Mouse (Mus musculus): Measurements from ENCODE around the gene Cnp.

DNA sequence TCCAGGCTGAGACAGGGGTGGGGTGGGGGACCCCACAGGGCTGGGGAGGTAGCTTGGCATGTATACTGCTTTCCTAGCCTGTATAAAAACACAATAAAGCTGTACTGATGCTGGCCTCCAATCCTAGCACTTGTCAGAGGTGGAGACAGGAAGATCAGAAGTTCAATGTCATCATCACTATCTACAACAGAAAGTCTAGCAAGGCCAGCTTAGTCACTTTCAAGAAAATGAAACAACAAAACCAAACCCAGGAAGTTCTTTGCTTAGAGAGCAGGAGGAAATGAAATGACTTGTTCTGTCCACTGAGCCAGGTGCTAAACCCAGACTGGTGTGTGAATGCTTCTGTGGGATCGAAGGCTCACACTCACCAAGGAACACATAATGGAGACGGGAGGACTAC lies 13.8 kb downstream of the Cnp start:
- TF ChIP-seq ZC3H11A (IDR thresholded peaks at IDR 0.05; ENCODE audit: low read depth, low read length) (no peak), CTCF (IDR thresholded peaks at IDR 0.05 in 2 of 3, conservative IDR thresholded peaks at IDR 0.05 in 1 of 3; ENCODE audit: control insufficient read depth in 1 of 3, insufficient read depth in 1 of 3, low read depth in 2 of 3, low read length in 3 of 3, poor library complexity in 1 of 3, severe bottlenecking in 1 of 3) (no peak), GATA1 (IDR thresholded peaks at IDR 0.05; ENCODE audit: low read depth, low read length) (no peak)

Data from MEL (cell line).